Mouse (Mus musculus) liver (tissue): Measurements from ENCODE around the gene Zscan10.
A peak's percentile ranks its signal among the peaks of the same experiment; 100 is the strongest.
"Not testable (repeated sequence)": the region's sequence is repeated elsewhere in the genome, so short reads cannot be mapped to it uniquely, and the experiment has no call there.

Source experiments
- DNase-seq: peaks from one replicate; pipeline ENCODE4 v3.0.0-alpha.2; 2020; ENCODE audit warnings: mixed read lengths

The Zscan10 gene

DNA sequence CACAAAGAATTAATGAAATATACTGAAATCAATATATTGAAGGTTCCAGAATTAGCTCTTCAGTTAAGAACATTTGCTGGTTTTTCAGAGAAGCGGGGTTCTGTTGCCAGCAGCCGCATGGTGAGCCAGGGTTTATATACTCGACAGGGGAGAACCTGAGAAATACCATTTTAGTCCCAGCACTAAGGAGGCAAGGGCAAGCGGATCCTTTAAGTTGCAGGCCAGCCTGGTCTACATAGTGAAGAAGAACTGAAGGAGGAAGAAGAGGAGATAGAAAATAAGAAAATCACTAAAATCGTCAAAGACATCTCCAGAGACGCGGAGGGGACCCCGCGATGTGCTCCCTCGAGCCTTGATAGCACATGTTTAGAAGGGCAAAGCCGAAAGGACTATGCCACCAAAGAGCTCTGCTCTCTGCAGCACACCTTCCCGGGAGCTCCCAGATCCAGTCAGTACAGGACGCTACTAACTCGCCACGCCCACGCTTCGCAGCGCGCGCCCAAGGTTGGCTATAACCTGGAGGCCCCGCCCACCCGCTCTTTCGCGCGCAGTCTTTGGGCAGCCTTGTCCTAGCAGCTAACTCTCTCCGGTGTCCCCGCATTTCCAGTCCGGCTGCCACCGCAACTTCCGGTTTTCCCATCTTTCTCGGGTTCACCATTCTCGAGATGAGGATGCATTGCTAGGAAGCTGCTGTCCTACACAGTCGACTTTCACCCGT is 8.3 kb upstream of the Zscan10 start:
- peak; percentile 97 for DNase-seq

DNA sequence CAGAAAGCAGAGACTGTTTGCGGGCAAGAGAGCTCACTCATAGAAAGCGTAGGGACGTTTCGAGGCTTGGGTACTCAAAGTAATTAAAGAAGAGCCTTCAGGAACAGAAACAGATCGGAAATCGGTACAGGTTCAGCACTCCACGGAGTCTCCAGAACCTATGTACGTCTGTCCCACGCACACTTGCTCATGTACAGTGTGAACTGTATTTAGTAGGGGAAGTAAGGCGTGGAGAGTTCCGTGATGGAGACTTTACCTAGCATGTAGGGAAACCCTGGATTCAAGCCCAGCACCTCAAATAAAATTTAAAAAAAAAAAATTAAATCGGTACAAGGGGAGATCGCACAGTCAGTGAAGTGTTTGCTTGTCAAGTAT is 7.7 kb upstream of the Zscan10 start:
- DNase-seq: no peak

DNA sequence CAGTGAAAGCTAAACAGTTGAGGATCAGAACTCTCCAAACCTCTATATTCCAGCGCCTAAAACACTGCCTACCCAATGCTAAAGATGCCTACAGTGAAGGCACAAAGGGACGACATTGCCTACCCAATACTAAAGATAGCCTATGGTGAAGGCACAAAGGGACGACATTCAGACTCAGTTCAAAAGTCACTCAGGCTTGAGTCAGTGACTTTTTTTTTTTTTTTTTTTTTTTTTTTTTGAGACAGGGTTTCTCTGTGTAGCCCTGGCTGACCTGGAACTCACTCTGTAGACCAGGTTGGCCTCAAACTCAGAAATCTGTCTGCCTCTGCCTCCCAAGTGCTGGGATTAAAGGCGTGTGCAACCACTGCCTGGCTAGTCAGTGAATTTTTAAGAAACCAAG is 5.5 kb upstream of the Zscan10 start:
- not testable (repeated sequence) for DNase-seq

DNA sequence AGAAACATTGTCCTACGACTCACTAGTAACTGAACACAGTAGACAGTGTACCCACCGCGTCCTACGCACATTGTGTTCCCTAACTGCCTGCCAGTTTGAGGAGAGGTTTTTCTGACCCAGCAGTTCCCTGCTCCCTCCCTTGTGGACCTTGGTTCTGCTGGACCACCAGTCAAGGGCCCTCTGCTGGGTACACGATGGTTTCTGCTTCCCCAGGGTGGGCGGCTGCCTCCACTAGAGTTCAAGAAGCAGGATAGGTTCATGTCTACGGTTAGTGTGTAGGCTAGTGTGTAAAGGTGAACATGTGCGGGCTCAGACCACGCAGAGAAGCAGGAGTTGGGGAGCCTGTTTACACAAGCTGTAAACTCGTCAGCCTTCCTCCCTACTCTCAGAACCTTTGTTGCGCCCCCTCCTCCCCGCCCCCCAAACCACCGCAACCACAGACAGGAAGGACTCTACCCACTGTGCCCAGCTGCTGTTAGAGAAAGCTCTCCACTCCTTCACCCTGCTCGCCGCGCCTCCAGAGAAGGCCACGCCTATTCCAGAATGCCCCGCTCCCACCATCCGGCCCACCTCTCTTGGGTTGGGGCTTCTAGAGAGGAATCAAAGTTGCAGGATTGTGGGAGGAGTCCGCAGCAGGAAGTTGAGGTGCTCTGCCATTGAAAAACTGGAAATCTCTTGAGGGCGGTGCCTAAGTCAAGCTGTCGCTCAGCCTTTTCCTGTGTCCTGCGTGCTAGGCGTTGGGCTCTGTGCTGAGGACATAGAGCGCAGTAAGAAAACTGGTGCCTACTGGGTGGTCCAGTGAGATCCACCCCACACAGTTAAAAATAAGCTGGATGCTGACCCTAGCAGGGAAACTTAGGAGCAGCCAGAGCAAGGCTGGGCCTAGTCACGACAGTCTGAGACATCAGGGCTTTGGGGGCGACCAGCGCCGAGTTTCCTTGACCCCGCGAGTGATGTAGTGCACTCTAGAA is 1.8 kb upstream of the Zscan10 start, which contains the start of gene Zfp13:
Zfp13 (minus strand) TSS at position 906 of the 971 bp plus-strand sequence.
- DNase-seq: peak; percentile 86

DNA sequence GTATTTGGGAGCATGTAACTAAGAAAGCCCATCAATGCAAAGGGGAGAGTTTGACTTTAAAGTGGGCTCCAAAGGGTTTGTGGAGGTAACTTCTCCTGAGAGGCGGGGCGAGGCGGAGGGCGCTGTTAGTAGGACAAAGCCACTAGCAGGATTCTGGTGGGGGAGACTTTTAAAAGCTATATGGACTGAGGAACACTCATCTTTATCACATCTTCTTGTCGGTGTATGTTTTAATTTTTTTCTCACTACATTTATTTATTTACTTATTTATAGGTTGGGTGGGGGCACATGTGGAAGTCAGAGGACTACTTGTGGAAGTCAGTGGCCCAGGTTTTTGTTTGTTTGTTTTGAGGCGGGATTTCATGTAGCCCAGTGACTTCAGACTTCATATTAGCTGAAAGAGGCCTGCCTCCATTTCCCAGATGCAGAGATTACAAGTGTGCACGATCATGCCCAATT is 1.0 kb upstream of the Zscan10 start:
- DNase-seq: no peak

DNA sequence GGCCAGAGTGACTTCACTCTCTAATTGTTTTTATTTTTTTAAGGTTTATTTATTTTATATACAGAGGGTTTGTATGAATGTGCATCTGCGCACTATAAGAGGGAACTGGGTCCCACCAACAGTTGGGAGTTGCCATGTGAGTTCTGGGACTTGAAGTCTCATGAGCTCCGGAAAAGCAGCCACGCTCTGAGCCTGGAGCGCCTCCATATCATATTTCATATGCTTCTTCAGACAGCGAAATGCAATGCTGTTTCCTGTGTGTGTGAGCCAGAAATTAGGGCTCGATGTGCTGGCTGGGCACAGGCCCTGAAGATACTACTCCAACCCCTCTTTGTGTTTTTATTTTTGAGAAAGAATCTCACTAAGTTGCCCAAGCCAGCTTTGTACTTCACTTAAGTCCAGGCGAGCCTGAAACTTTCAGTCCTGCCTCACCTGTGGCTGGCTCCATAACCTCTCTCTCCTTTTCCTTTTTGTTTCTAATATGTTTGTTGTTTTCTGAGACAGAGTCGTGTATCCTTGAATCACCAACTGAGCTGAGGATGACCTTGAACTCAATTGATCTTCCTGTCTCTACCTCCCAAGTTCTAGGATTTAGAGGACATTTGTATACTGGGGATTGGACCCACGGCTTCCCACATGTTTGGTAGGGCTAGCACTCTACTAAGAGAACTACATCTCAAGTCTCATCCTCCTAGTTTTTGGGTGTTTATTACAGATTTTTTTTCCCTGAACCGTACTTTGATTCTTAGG is 1.4 kb downstream of the Zscan10 start:
- DNase-seq: no peak

DNA sequence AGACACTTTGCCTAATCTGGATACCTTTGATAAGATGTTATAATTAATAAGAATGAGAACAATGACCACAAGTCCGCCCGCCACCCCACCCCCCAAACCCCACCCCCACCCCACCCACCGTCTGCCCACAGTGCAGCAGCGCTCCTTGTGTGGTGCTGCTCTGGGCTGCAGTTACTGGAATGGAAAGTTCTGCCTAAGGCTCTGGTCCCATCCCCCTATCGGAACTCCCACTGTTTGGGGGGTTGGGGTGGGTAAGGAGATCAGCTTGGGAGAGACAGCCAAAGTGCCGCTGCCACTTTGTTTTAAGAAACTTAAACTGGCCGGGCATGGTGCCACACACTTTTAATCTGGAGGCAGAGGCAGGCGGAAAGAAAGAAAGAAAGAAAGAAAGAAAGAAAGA is 2.4 kb downstream of the Zscan10 start:
- DNase-seq: no peak

DNA sequence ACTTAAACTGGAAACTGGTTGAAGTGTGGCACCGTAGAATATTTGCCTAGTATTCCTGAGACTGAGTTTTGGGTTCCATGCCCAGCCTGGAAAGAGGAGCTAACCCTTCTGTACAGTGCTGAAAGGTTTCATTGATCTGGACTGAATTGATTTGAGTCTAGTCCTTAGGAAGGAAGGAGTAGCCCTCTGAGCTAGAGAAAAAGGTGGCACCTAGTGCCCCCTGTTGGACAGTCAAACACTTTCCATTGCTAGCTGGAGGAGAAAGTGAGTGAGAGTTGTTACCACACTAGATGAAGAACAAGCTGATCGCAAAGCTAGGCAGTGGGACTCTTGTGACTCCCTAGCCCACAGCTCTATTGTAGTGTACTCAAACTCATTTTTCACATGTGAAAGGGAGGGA is 2.9 kb downstream of the Zscan10 start:
- DNase-seq: peak; percentile 26

DNA sequence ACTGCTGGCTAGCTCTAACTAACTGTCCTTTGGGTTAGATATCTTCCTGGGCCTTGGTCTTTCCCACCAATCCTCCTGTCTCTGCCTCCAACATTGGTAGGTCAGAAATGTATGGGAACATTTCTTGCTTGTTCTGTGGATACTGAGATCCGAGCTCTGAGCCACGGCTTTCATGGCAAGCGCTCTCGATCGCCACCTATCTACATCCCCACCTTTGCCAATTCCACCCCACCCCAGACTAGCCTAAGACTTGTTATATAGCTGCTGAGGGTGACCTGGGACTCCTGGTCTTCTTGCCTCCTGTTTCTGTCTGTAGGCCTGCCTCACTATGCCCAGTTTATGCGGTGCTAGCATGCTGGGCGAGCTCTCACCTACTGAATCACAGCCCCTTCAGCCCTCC is 3.7 kb downstream of the Zscan10 start:
- no peak for DNase-seq

DNA sequence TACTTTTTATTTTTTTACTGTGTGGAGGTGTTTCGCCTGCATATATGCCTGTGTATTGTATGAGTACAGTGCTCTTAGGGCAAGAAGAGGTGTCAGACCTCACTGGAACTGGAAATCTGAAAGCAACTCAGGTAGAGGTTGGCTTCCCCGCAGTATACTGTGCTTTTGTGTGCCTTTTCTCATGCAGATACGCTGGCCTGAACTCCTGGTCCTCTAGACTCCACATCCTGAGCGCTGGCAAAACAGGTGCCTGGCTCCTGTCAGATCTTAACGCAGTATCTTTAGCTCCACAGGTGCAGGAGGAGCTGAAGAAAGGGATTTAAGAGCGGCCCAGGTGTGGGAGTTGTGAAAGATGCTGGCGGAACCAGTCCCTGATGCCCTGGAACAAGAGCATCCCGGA is 4.6 kb downstream of the Zscan10 start:
- no peak for DNase-seq

DNA sequence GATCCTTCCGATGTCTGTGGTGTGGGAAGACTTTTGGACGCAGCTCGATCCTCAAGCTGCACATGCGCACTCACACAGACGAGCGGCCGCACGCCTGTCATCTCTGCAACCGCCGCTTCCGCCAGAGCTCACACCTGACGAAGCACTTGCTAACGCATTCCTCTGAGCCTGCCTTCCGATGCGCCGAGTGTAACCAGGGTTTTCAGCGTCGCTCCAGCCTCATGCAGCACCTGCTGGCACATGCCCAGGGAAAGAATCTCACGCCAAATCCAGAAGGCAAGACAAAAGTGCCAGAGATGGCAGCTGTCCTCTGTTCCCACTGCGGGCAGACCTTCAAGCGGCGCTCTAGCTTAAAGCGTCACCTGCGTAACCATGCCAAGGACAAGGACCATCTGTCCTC is 9.0 kb downstream of the Zscan10 start:
- DNase-seq: no peak

DNA sequence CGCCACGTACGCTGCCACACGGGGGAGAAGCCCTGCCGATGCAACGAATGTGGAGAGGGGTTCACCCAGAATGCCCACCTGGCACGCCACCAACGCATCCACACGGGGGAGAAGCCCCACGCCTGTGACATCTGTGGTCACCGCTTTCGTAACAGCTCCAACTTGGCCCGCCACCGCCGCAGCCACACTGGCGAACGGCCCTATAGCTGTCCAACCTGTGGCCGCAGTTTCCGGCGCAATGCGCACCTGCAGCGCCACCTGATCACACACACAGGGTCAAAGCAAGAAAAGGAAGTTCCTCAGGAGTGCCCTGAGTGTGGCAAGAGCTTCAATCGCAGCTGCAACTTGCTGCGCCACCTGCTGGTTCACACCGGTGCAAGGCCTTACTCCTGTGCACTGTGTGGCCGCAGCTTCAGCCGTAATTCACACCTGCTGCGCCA is 9.7 kb downstream of the Zscan10 start:
- peak; percentile 56 for DNase-seq

DNA sequence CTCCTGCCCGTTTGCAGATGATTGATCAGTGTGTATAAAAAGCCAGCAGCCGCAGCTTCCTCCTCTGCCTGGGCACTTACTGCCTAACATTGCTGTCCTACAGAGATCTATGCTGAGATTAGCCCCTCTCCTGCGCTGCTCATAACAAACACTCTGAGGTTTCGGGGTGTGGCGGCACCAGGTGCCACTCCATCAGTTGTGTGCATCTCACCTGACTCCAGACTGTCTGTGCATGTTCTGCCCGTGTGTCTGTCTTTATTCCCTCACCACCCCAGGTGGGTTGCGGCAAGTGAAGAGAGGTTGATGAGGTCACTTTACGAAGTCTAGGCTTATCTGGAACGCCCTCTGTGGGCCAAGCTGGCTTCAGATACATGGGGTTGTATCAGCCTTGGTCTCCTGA is 16.4 kb downstream of the Zscan10 start:
- DNase-seq: no peak

DNA sequence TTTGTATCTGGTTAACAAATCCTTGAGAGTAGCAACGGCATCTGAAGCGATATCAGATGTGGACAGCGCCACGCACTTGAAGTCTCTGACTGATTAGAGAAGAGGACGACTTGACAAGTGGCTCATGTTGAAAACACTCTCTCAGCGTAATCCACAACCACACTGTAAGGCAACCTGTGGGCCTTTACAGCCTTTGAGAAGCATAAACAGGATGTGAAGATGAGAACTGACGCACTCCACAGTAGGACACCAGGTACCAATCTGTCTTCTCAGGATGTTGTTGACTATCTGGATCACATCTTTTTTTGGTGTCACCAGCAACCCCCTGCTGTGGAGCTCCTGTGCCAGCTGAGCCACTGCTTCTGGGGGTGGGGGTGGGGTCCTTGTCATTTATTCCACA is 19.7 kb downstream of the Zscan10 start:
- no peak for DNase-seq

DNA sequence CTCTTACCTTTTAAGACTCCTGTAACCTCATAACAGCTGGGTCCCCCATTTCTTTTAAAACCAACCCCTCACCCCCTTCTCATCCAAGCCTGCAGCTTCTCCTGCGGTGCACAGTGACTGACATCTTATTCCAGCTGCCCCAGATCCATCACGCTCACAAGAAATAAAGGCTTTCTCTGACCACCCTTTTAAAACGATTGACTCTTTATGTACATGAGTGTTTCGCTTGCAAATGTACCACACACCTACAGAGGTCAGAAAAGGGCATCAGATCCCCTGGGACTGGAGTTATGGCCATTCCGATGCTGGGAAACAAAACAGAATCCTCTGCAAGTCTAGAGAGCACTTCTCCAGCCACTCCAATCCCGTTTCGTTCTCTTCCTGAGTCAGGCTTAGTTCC is 27.2 kb downstream of the Zscan10 start:
- no peak for DNase-seq

DNA sequence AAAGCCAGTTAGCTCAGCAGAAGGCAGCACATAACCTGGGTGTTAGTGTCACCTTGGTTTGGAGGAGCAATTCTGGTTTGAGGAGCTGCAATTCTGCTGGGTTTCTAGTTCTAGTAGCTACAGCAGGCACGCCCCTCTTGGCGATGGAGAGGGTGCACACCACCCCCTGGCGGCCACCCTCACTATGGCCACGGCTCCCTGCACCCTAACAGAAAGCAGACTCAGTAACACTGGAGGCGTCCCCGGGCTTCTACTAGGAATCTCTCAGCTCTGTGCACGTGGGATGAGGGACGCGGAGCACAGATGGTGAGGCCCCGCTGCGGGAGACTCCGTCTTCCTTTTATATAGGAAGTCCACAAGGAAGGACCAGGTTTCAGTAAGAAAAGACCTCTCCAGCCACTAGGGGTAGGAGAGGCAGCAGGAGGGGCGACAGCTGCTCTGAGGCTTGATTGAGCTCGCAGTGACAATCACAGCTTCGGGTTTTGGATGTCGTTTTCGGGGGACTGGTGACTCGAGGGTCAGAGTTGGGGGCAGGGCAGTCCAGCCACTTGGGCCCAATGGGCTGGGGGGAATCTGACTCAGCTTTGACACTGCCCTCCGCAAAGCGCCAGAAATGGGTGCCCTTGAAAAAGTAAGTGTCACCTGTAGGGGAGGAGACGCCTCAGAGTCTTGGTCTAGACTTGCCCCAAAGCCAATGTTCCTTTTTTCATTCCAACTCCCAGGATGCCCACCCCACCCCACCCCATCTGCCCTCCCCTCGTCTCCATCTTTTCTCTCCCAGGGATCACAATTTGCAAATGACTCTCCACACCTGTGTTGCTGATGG is 29.8 kb downstream of the Zscan10 start:
- peak; percentile 68 for DNase-seq

DNA sequence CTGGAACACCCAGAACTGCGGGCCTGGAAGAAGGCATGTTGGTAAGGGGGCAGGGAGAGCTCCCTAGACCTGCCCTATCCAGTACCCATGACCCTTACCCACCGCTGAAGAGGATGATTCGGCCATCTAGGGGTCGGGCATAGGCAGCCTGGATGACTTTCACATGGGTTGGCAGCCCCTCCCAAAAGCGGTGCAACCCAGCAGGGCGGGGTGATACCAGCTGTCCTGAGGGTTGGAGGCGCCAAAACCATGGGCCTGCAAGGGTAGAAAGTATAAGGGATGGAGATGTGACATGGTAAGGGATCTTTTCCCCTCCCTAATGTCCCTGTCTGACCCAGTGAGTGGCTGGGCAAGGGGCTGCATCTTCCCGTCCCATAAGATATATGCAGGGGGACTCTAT is 30.6 kb downstream of the Zscan10 start:
- DNase-seq: no peak

DNA sequence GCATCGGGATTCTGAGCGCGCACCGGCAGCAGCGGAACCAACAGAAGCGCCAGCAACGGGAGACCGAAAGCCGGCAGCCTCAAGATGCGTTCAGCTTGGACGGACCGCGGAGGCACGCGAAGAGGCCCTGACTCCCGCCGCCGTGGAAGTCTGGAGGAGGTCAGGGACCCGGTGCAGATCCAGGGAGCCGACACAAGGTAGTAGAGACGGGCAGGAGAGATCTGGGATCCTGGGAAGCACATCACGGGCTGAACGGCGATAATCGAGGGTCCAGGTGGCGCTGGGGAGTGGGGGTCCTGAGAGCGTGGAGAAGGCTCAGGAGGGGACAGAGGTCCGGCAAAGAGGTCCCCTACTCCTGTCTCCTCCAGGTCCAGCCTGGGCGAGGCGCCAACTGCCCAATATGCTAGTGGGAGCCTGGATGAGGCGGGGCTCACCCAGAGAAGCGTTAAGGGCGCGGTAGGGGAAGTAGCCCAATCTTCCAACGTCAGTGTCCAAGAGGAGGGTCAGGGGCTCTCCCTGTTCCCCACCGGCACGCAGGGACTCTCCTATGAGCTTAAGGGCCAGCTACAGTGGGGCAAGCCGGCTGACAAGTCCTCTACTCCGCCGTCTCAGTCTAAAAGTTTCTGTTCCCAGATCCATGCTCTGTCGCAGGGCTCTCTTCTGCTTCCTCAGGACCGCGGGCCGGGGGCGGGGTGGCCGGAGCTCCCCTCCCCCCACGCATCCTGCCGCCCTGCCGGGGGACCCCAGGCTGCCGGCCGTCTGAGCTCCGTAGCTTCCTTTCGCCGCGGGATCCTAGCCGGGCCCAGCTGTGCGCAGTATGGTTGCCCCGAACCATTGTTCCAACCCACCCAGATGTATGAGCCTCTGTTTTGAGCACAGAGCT is 44.2 kb downstream of the Zscan10 start, which contains the start of gene Mmp25:
Mmp25 (minus strand) TSS at position 665 of the 883 bp plus-strand sequence.
- no peak for DNase-seq

DNA sequence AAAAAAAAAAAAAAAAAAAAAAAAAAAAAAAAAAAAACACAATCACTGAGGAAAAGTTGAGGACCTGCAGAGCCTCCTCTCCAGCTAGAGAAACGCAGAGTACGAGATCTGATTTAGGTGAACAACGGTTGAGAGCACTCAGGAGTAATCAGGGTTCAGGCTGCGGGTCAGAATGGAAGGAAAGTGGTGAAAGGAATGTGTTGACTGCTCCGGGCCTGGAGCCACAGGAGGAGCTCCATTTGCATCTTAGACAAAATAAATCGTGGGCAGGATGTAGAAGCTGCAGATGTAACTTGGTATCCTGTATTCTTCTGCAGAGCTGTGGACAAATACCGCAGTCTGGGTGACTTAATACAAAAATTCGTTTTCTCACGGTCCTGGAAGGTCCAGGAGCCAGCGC is 45.2 kb downstream of the Zscan10 start:
- no peak for DNase-seq

DNA sequence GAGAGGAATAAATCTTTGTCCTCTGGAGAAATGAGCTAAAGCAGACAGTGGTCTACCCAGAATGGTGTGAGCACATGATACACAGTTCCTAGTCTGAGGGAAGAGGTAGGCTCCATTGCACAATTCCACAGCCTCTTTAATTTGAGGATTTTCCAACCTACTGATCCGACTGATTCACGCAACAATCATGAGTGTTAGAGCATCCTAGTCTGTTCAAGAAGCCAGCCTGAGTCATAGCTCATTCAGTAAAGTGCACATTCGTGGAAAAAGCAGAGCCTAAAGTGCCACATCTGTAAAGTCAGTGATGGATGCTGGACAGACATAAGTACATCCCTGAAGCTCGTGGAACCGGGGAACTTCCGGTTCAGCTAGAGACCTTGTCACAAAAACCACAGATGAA is 50.7 kb downstream of the Zscan10 start:
- no peak for DNase-seq

DNA sequence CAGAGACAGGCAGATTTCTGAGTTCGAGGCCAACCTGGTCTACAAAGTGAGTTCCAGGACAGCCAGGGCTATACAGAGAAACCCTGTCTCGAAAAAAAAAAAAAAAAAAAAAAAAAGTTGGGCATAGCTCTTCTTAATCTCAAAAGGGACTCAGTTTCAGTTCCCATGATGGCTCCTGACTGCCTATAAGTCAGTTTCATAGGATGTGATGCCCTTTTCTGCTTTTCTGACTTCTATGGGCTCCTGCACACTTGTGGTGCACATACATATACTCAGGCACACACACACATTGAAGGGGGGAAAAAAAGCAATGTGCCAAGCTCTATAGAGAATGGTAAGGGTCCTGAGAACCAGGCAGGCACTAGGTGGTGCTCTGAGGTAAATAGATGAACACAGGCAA is 52.7 kb downstream of the Zscan10 start:
- no peak for DNase-seq
